Mouse (Mus musculus) R1 (cell line): ENCODE measurements around the gene Phactr2.

ENCODE experiments used
- DNase-seq: peaks from one replicate; pipeline ENCODE4 v3.0.0-alpha.2; 2018; ENCODE audit warnings: low read depth, low spot score

Gene Phactr2

DNA sequence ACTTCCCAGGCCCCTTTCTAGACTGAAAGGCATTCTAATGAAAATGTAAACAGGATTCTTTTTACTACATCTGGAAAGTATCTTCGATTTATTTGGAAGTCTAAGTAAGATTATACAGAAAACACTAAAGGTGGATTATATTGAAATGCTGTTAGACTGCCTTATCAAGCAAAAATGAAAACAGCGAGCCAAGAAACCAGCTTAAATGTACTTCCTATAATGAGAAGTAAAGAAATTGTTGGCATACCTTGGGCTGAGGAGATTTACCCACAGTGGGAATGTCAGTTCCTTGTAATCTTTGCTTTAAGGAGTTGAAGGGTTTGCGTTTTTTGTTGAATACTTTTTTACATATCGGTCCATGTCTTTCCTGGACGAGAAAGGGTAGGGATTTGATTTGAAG is 305.8 kb downstream of the Phactr2 start:
- no peak for DNase-seq

GRCm38 (mm10) chr10:13162031-13162430 is 312.2 kb downstream of the Phactr2 start:
- DNase-seq, result no peak

GRCm38 (mm10) chr10:13160913-13161312 is 313.3 kb downstream of the Phactr2 start:
- no peak for DNase-seq
